Mouse (Mus musculus) ES-Bruce4 (cell line): ENCODE results near the gene Gm867.

ENCODE experiments used
- CTCF ChIP-seq: IDR thresholded peaks from one replicate; pipeline ENCODE4 v1.8.1; 2011; ENCODE audit warnings: low read depth, low read length
- EP300 ChIP-seq: IDR thresholded peaks from 2 replicates; pipeline ENCODE4 v1.6.1; 2011; ENCODE audit warnings: low read depth, low read length; ENCODE audit not compliant: insufficient read depth

GRCm38 (mm10) chr10:75915557-75915956 is 24.9 kb downstream of the Gm867 start:
- no peak for TF ChIP-seq CTCF
- TF ChIP-seq EP300, result no peak
